Mouse (Mus musculus): ENCODE results near the gene Rad51ap2. TPM values are rescaled to one million over a fixed set of nuclear protein-coding genes. Genes with fewer than 3 reads are reported as not detected.

Gene Rad51ap2
- total RNA-seq (2021), result 0.23 and 0.26 TPM in 2 replicates
- long read RNA-seq, experiment 1, partial matches to known transcripts, result 0 of 1 reads
- long read RNA-seq, experiment 1, other reads (novel, unspliced or antisense), result 1 of 1 reads
- long read RNA-seq, experiment 2, result 0 reads

DNA sequence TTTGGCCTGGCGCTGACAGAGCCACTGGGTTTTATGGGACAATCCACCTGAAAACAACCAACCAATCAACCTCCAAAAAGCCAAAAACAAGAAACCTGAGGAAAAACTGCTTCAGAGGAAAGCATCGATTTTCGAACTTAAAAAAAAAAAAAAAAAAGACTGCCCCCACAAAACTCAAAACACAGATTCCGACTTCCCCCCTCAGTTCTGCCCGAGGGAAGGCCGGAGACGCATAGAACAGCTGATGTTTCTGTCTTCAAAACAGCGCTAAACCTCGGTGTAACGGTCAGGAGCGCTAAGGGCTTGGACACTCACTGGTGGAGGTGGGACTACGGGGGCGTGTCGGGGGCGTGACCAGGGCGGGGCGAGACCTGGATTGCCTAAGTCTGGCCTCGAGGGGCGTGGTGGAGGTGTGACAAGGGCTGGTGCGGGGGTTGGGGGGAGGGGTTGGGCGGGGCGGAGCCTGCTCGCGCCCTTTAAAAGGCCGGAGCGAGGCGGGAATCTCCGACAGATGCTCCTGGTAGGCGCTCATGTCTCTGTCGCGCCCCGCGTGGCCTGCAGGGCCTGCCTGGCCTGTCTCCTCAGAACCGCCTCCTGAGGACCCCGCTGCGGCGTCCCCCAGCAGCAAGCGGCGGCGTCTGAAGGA, at the start of gene Rad51ap2:
Gene Rad51ap2, plus strand, starts transcription at position 531 of the 646 bp plus-strand sequence.
- peak; percentile 97 for DNase-seq

DNA sequence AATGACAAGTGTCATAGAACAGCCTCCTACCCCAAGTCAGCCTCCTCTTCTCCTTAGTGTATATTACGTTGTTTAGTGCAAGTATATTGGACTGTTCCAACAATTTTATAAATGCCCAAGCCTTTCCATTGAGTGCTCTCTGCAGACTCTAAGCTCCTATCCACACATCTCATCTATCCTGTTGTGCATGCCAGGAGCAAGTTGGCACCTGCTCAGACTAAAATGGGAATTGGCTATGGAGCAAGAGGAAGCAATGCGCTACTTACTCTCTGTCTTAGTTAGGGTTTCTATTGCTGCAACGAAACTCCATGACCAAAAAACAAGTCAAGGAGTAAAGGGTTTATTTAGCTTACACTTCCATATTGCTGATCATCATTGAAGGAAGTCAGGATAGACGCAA, 48.2 kb upstream of the Rad51ap2 start:
- DNase-seq, result no peak

DNA sequence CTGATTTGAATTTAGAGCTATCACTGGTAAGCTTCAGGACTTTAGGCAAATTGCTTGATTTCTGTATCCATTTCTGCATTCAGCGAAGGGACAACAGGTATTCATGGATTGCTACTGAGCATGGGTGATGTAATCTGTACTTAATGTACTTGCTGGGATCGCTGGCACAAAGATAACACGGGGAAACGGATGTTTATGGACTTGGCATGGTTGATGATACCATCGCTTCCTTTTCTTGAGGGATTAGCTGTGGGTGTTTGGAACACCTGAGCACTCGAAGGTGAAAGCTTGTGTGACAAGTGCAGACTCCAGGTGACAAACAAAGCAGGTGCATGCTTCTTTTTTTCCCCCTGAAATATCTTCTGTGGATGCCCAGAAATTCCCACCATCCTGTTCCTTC, 37.8 kb upstream of the Rad51ap2 start:
- DNase-seq, result no peak

DNA sequence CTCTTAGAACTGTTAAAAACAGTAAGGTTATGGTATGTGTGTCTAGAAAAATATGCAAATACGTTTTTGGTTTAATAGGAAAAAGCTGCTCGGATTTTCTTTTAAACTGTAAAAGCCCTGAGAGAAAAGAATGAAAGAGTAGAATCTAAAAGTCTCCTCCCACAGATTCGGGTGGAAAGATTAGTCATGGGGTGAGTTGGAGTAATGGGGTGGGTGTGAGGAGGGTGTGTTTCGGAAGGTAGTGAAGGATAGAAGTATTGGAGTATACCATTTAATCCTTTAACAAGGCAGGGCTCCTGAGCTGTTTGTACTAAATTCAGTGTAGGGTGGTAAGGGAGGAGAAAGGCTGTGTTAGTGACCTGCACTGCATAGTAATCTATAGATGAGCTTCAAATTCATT, 28.5 kb upstream of the Rad51ap2 start:
- no peak for DNase-seq

DNA sequence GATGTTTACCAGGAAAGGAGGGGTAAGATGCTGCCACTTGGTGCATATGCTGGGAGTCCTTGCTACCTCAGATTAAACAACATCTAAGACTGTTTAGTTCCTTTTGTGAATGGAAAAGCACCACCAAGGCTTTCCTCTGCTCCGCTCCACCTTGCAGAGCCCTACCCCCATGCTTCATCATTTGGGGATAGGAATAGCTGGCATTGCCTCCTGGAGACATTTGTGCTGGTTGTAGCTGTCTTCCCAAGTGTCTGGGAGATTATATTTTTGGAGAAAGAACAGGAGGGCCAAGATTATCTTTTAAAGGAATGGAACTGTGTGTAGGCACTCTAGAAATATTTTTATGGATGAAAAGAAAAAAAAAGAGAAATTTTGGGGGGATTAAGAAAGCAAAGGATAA, 22.8 kb upstream of the Rad51ap2 start:
- no peak for DNase-seq

DNA sequence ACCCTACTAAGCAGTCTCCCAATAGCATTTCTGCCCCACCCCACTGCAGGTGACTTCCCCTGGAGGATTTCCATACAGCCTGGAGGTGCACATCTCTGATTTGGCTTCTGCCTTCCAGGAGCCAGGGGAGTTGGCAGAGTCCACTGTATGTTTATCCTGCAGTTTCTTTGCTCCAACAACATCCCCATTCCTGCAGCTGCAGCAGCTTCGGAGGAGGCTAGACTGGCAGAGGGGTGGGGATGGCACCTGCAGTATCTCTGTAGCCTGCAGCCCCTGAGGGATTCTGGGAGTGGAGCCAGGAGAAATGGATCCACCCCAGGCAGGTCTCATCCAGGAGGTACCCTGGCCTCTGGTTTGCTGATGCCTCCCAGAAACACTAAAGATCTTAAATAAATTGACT, 22.2 kb upstream of the Rad51ap2 start:
- no peak for DNase-seq

DNA sequence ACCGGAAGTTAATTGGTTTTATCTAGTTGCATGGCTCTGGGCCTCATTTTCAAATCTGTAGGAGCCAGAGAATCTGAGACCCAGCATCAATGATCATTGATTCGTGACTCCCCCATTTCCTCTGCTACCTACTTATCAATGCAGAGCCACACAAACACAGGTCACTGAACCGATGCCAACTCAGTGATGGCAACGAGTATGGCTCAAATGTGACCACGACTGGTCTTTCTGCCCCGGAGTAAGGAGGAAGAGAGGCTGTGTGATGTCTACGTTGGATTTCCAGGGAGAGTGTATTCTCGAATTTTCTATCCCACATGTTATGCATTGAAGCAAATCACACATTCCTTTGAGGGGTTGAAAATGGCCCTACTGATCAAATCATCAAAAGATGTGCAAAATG, 21.4 kb upstream of the Rad51ap2 start:
- DNase-seq, result no peak

DNA sequence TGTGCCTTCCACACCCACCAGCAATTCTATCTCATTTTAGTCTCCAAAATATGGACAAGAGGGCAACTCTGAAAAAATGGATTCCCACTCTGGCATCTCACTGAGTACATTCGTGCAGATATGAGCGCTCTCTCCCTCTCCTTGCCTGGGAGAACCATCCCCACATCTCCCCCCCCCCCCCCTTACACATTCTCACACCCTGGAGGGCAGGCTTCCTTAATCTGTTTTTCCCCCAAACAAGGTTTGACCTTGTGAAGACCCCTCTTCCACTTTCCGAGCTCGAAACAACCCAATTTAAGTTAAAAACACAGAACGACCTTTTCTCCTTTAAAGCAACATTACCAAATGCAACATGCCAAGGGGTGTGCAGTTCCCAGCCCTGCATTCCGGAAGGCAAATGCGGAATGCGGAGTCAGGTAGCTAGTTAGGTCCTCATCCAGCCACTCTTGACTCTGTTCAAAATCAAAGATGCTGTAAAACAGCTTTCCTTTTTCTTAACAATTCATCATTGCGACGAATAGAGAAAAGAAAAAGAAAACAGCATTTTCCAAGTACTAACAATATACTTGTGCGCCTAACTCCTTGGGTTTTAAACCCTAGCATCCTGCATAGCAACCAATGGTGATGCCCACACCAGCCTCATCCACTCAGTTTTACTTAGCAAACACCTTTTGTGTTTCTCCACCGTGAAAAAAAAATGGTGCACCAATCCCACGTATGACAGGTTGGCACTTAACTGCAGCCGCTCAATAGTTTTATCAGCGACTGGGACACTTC, 20.4 kb upstream of the Rad51ap2 start:
- DNase-seq, result no peak

DNA sequence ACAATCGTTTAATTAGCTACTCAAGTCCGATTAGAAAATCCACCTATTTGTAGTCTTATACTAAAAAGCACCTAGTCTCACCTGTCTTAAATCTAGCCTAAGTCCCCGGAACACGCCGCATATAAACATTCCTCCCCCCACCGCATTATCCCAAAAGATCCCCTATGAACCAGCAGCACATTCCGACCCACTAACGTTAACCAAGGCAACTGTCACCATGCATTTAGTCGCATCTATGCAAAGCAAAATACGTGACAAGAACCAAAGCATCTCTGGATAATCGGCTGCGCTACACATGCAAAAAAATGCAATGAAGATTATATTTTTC, 19.9 kb upstream of the Rad51ap2 start:
- DNase-seq, result no peak

DNA sequence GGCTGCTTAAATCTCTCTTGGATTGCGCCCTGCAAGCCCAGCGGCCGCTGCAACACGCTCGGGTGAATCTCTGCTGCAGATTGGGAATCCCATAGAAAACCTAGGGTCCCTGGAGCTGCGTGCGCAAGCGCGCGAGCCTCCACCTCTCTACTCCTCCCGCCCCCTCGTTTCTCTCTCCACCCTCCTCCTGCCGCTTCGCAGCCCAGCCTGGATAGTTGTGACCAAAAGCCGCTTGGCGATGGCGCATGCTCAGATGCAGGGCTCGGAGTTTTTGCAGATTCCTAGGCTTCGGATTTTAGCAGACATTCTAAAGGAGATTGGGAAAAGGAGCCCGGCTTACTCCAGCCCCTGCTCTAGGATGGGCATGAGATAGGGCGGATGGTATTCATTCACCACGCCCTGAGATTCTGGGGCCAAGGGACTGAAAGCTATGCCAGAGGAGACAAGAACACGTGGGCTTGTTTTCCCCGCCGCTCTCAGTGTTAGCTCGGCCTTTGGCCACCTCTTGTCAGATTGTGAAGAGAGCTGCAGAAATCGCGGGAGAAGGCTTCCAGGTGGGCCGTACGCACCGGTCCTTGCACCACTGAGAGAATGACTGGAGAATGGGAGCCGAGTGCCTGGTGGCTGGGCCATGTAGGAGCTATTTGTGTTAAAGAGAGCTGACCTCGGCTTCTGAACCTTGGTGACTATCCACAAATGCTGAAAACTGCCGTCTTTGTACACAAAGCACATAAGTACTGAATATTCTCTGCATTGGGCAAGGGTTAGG, 19.2 kb upstream of the Rad51ap2 start, which contains the start of gene Vsnl1:
Gene Vsnl1, minus strand, starts transcription at position 117 of the 769 bp plus-strand sequence.
- peak; percentile 89 for DNase-seq

DNA sequence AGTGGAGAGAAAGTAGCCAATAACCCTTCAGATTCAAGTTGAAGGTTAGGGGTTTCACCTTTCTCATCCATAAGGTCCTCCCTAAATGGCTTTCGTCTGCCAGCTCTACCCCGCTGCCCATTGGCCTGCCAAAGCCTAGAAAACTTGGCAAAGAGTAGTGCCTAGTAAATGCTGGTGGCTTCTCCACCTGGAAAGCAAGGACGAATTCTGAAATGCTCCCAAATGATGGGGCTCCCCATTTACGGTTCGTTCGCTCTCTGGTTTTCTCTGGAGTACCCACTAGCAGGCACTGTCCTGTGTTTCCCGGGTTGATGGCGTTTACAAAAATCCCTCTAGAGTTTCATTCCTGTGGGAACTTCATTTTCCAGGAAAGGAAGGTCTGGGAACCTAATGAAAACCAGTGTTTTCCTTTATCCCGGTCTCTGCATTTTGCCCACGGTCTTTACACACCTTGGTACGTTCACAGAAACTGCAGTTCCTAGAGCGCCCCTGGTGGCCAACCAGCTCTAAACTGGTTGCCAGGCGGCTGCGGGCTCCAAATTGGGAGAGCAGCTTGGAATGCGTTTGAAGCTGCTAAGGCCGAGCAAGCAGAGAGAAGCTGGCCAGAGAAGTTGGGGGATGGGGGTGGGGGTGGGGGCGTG, 18.5 kb upstream of the Rad51ap2 start:
- DNase-seq, result peak; percentile 87

DNA sequence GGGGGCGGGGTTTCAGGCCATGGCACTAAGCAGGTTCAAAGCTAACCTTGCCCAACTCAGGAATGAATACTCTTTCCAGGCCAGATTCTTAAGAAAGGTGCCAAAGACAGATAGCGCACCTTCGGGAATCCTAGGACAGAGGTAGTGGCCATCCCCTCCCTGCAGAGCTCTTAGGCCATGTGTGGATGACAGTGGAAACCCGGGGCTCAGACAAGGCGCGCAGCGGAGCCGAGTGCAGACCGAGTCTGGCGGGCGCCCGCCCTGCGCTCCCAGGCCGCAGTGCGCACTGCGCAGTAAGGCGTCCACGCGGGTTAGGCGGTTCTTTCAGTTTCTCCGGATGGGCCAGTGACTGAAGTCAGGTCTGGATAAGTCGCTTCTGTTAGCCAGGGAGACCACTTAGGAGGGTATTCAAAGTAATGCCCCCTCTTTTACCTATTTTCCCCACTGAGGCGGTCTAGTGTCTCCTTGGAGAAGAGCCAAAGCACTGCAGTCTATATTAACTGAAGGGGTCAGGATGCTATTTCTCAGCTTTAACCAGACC, 17.9 kb upstream of the Rad51ap2 start:
- DNase-seq, result peak; percentile 42

DNA sequence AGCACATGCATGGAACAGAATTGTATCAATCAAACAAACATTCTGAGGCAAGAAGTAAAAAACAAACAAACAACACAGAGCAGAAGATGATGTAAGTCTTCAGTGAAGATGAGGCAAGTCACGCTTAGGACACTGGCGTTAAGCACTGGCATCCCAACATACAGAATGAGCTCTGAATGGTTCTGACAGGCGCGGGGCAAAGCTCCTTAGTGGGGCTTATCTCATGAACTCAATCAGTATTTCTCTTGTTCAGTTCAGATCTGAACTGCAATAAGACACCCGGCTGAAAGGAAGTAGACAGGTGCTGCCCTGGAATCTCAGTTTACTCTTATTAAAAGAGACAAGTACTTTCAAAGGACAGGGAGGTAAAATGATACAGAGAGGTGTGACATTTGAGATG, 1.7 kb upstream of the Rad51ap2 start:
- DNase-seq, result no peak

DNA sequence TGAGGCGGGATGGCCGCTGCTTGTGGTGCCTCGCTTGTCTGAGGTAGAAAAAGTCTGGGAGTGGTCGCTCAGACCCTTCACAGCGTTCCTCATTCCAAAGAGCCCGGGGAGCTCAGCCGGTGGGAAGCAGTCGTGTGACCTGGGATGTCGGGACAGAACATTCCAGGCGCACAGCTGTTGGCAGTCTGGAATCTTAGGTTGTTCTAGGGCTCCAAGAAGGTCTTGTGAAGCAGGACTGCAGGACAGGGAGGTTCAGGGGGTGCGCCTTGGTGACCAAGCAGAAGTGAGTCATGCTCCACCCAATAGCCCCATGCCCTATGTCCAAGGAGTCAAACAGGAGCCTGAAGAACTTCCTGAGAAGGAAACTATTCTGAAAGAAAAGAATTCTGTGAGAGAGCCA, 334 bp downstream of the Rad51ap2 start:
- no peak for DNase-seq

DNA sequence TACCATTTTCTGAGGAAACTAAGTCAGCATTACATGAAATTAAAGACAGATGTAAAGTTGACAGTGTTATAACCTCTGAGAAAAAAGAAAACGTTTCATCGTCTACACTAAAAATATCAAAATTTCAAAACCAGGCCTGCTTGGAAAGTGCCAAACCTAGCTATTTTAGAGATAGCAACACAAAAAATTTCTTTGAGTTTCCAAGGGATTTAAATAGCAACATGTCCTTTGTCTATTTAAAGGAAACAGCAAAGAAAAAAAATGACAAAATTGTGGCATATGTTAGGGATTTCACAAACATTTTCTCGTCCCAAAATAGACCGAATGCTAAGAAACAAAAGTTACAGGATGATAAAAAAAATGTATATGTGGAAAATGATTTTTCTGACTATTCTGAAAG, 753 bp downstream of the Rad51ap2 start:
- DNase-seq, result no peak

Other genes starting within 250 kb of the Rad51ap2 start
- not detected in 2 replicates for gene Msgn1, start 247.1 kb upstream of the Rad51ap2 start, total RNA-seq (2021)
- gene Gen1, start 190.3 kb upstream of the Rad51ap2 start, total RNA-seq (2021), result 4.1 and 4.9 TPM in 2 replicates
- 43.1 and 59.6 TPM in 2 replicates for gene Smc6, start 190.2 kb upstream of the Rad51ap2 start, total RNA-seq (2021)
- 22.6 and 27.6 TPM in 2 replicates for gene Vsnl1, start 19.5 kb upstream of the Rad51ap2 start, total RNA-seq (2021)

All from adrenal gland, postnatal 14 days (tissue).